Mouse (Mus musculus) lung, postnatal 0 days (tissue): ENCODE measurements at regions not wholly inside any gene's neighbourhood (a gene's known extent, or its start where the extent isn't known, plus 50 kb on each side); places are given as distances from the start of the nearest gene placed in this dataset.
A peak's percentile ranks its signal among the peaks of the same experiment; 100 is the strongest.
"Not testable (repeated sequence)": the region's sequence is repeated elsewhere in the genome, so short reads cannot be mapped to it uniquely, and the experiment has no call there.

Experiments used
- ATAC-seq: fragments of 200-750 bp; cut with Nextera tagmentation; 2 replicates; pipeline ENCODE4 v1.8.0; 2017; ENCODE audit warnings: moderate library complexity
- DNase-seq: peaks from one replicate; pipeline ENCODE4 v3.0.0-alpha.2; 2016; ENCODE audit warnings: low spot score
- H3K27ac ChIP-seq: fragments of 300-500 bp; sonication (generic); 2 replicates; pipeline ENCODE4 v1.5.1; 2014; ENCODE audit warnings: antibody characterized with exemption, mild to moderate bottlenecking, low read length, mixed read lengths
- H3K27me3 ChIP-seq: fragments of 300-500 bp; sonication (generic); replicated peaks from 2 replicates; pipeline ENCODE4 v1.6.1; 2014; ENCODE audit warnings: low read length, mixed read lengths; ENCODE audit not compliant: insufficient read depth
- H3K36me3 ChIP-seq: fragments of 300-500 bp; sonication (generic); 2 replicates; pipeline ENCODE4 v1.6.1; 2014; ENCODE audit warnings: low read length, mixed read lengths; ENCODE audit not compliant: insufficient read depth
- H3K4me1 ChIP-seq: fragments of 300-500 bp; sonication (generic); 2 replicates; pipeline ENCODE4 v1.6.1; 2014; ENCODE audit warnings: antibody characterized with exemption, low read depth, low read length, mixed read lengths; ENCODE audit not compliant: insufficient read depth
- H3K4me2 ChIP-seq: fragments of 300-500 bp; sonication (generic); replicated peaks from 2 replicates; pipeline ENCODE4 v1.6.1; 2014; ENCODE audit warnings: low read depth, mild to moderate bottlenecking, low read length, moderate library complexity, mixed read lengths
- H3K4me3 ChIP-seq: fragments of 300-500 bp; sonication (generic); 2 replicates; pipeline ENCODE4 v1.5.1; 2014; ENCODE audit warnings: low read depth, low read length
- H3K9ac ChIP-seq: fragments of 300-500 bp; sonication (generic); replicated peaks from 2 replicates; pipeline ENCODE4 v1.6.1; 2014; ENCODE audit warnings: low read depth, mild to moderate bottlenecking
- H3K9me3 ChIP-seq: fragments of 300-500 bp; sonication (generic); 2 replicates; pipeline ENCODE4 v1.6.1; 2016; ENCODE audit warnings: low read length, mixed read lengths
- CTCF ChIP-seq: IDR thresholded peaks from 2 replicates; pipeline ENCODE4 v1.5.1; 2016; ENCODE audit warnings: antibody characterized with exemption, mild to moderate bottlenecking
- EP300 ChIP-seq: IDR thresholded peaks from 2 replicates; pipeline ENCODE4 v1.6.1; 2016; ENCODE audit warnings: antibody characterized with exemption, mild to moderate bottlenecking, control low read depth
- WGBS: fragments of 180-500 bp; shearing (Covaris S2); extraction: QIAGEN DNeasy Blood & Tissue Kit; methylation state at CpG from one replicate; pipeline ENCODE4 v1.1.7; 2014; 5-methylcytosine and 5-hydroxymethylcytosine counted together

DNA sequence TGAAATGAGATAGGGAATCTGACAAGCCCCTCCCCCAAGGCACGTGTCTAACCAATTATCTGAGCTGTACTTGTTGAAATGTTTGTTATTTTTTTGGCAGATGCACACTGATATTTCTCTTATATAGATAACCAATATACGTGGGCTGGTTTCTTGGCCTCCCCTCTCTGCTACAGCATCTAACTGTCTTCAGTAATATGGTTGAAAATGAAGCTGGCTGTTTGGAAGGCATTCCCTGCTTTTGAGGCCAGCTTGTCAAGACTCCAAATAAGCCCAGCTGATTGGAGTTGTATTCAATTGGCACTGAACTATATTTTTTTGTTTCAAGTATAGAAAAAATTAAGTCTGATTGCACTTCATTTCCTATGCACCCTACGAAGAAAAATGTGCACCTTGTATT lies 264.3 kb downstream of the Tdrd3 start:
- Histone ChIP-seq H3K4me1 (no peaks in the 10 kb centered on the region), H3K4me2 (no peak overlapping the region), H3K27ac (no peak overlapping the region), H3K27me3 (no peaks in the 10 kb centered on the region), H3K4me3 (no peak overlapping the region), H3K36me3 (no peaks in the 10 kb centered on the region), H3K9me3 (no peaks in the 10 kb centered on the region), H3K9ac (no peak overlapping the region)
- 57% methylated on average over 3 of the region's 3 CpGs for WGBS
- DNase-seq (no peak), ATAC-seq (no peak)
- TF ChIP-seq EP300 = no peak
- TF ChIP-seq CTCF = no peak

DNA sequence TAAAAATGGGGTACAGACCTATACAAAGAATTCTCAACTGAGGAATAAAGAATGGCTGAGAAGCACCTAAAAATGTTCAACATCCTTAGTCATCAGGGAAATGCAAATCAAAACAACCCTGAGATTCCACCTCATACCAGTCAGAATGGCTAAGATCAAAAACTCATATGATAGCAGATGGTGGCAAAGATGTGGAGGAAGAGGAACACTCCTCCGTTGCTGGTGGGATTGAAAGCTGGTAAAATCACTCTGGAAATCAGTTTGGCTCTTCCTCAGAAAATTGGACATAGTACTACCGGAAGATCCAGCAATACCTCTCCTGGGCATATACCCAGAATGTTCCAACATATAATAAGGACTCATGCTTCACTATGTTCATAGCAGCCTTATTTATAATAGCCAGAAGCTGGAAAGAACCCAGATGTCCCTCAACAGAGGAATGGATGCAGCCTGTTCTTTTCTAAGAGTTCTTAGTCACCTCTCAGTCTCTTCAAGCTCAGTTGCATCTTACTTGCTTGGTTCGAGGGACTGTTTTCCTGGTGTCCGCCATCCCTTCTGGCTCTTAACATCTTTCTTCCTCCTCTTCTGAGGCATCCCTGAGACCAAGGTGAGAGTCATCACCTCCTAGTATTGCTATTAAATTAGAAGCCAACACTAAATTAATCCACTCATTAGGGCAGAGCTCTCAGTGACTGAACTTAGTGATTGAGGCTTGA lies 266.8 kb downstream of the Tdrd3 start:
- 84% methylated on average over 4 of the region's 4 CpGs for WGBS
- not testable (repeated sequence) for ATAC-seq

DNA sequence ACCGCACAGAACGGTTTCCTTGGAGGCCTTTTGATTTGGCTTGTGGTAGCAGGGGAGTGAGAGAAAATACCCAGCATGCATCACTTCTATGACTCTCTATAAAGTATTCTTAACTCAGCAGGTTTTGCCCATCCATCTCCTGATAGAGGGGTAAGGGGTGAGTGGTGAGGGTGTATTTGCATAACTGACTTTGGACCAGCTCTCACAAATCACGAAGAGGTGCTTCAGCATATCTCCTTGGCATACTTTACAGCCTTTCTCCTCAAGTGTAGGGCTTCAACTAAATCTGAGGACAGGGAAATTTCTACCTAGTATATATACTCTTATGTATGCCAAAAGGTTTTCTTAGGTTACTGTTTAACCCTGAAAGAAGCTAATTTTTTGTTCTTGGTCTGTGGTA lies 273.4 kb downstream of the Tdrd3 start:
- H3K4me1 ChIP-seq = 0 out of 2 replicates have a peak, but pooled peaks cover 2% of the 10 kb centered on the region
- H3K9ac ChIP-seq = no peak overlapping the region
- no peaks in the 10 kb centered on the region for H3K9me3 ChIP-seq
- no peak overlapping the region for H3K4me2 ChIP-seq
- no peak overlapping the region for H3K27ac ChIP-seq
- H3K4me3 ChIP-seq = no peak overlapping the region
- no peak for TF ChIP-seq CTCF
- TF ChIP-seq EP300 = no peak
- H3K36me3 ChIP-seq = no peaks in the 10 kb centered on the region
- DNase-seq = peak; percentile 9
- peak; percentile 28; the same call in 1 of the 2 replicates for ATAC-seq
- 53% methylated on average over 3 of the region's 3 CpGs for WGBS
- H3K27me3 ChIP-seq = no peaks in the 10 kb centered on the region

More for the DNA sequence above, 266.8 kb downstream of the Tdrd3 start:
- not testable (repeated sequence) for H3K9me3 ChIP-seq, H3K4me2 ChIP-seq, H3K36me3 ChIP-seq, H3K27me3 ChIP-seq, H3K27ac ChIP-seq, DNase-seq, H3K4me1 ChIP-seq, H3K9ac ChIP-seq, H3K4me3 ChIP-seq

DNA sequence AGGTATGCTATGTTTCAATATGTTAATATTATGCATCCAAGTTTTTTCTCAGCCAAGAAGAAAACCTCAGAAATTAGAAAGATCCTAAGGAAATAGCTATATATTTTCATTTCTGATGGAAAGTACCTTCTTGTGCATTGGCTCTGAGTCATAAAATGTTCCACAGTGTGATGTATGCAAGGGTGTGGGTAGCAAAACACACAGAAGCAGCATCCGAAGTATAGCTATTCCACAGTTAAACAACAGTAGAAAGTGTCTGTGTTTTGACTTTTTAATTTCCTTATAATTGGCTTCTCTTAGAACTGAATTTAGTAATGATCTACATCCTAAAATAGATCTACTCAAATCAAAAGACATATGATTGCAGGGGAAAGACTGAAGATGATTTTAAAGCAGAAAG lies 320.0 kb downstream of the Tdrd3 start:
- no peak for TF ChIP-seq EP300
- no peak for TF ChIP-seq CTCF
- ATAC-seq = no peak
- WGBS = 69% methylated on average over 1 of the region's 1 CpGs

DNA sequence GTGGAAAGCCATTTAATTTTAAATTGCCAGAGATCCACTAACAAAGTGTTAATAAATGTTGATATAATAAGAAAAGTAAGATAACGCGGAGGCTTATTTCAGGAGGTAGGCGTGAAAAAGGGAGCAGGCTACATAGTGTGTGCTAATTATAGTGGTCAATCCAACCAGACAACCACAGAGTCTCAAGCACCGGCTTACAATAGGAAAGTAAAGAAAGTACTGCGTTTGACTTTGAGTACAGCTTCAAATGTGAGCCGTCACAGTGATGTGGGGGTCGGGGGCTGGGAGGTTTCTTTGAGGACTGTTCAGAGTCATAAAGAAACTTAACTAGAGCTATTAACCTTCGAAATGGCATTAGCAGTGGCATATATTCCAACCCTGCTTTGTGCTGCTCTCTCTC lies 329.1 kb downstream of the Tdrd3 start:
- Histone ChIP-seq H3K4me3 (no peak overlapping the region), H3K4me2 (no peak overlapping the region), H3K36me3 (no peaks in the 10 kb centered on the region), H3K4me1 (no peaks in the 10 kb centered on the region), H3K27me3 (no peaks in the 10 kb centered on the region), H3K9me3 (no peaks in the 10 kb centered on the region), H3K27ac (no peak overlapping the region), H3K9ac (no peak overlapping the region)
- DNase-seq (no peak), ATAC-seq (no peak)
- 55% methylated on average over 8 of the region's 8 CpGs for WGBS
- TF ChIP-seq EP300 (no peak), CTCF (no peak)

More for the DNA sequence above, 320.0 kb downstream of the Tdrd3 start:
- Histone ChIP-seq H3K27me3 (no peaks in the 10 kb centered on the region), H3K4me3 (no peak overlapping the region), H3K9me3 (no peaks in the 10 kb centered on the region), H3K4me1 (no peaks in the 10 kb centered on the region), H3K9ac (no peak overlapping the region), H3K27ac (no peak overlapping the region), H3K36me3 (no peaks in the 10 kb centered on the region), H3K4me2 (no peak overlapping the region)
- no peak for DNase-seq

DNA sequence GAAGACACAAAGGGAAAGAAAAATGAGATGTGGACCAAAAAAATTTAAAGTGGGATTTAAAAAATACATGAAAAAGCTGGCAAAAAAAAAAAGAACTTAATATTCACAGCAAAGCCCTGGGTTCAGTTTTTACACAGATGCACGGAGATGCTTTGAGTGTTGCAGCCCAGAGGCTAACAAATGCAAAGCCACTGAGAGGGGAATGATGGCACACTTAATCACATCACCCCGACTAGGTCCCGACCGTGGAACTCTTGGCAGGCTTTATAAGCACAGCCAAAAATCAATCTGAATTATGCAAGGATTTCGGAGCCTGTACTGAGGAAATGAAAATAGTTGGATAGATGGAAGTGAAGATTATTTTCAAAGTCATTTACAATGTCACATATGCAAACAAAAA lies 329.6 kb downstream of the Tdrd3 start:
- 56% methylated on average over 5 of the region's 5 CpGs for WGBS
- Histone ChIP-seq H3K27ac (no peak overlapping the region), H3K9ac (no peak overlapping the region), H3K4me1 (no peaks in the 10 kb centered on the region), H3K4me2 (no peak overlapping the region), H3K27me3 (no peaks in the 10 kb centered on the region), H3K4me3 (no peak overlapping the region), H3K9me3 (no peaks in the 10 kb centered on the region), H3K36me3 (no peaks in the 10 kb centered on the region)
- DNase-seq (no peak), ATAC-seq (no peak)
- TF ChIP-seq EP300 (no peak), CTCF (no peak)

DNA sequence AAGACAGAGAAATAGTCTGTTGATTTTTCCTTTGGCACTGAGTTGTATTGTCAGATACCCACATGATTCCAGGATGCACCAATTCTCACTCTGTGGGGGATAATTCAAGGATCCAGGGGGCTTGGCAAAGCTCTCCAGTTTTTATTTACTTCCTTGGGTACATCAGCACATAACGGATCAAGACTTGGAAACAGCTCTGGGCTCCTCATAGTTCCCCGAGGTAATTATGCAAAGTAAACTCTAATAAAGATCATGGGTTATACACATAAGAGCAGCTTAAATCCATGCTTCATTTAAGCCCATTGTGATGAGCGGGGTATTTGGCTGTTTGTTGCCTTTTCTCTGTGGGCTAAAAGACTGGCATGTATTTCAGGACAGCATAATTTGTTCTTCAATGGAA lies 332.6 kb downstream of the Tdrd3 start:
- Histone ChIP-seq H3K4me3 (no peak overlapping the region), H3K4me1 (no peaks in the 10 kb centered on the region), H3K27ac (no peak overlapping the region), H3K36me3 (no peaks in the 10 kb centered on the region), H3K27me3 (no peaks in the 10 kb centered on the region), H3K9me3 (no peaks in the 10 kb centered on the region), H3K4me2 (no peak overlapping the region), H3K9ac (no peak overlapping the region)
- ATAC-seq = no peak
- 56% methylated on average over 3 of the region's 3 CpGs for WGBS
- DNase-seq = no peak
- no peak for TF ChIP-seq EP300
- no peak for TF ChIP-seq CTCF
